Mouse (Mus musculus) midbrain, embryonic 11.5 days (tissue): ENCODE measurements at regions not wholly inside any gene's neighbourhood (a gene's known extent, or its start where the extent isn't known, plus 50 kb on each side); places are given as distances from the start of the nearest gene placed in this dataset.

Experiments
- ATAC-seq: fragments of 200-750 bp; cut with Nextera tagmentation; 2 replicates; pipeline ENCODE4 v1.8.0; 2017; ENCODE audit warnings: moderate TSS enrichment, moderate library complexity; ENCODE audit not compliant: low FRiP score
- DNase-seq: peaks from one replicate; pipeline ENCODE4 v3.0.0; 2015; ENCODE audit warnings: low spot score; ENCODE audit errors: missing footprints
- H3K27ac ChIP-seq: fragments of 300-500 bp; sonication (generic); 2 replicates; pipeline ENCODE4 v1.5.1; 2014; ENCODE audit warnings: low read depth, low read length
- H3K27me3 ChIP-seq: fragments of 300-500 bp; sonication (generic); 2 replicates; pipeline ENCODE4 v1.6.1; 2014; ENCODE audit warnings: mild to moderate bottlenecking, low read length, moderate library complexity, mixed read lengths; ENCODE audit not compliant: control insufficient read depth, insufficient read depth
- H3K36me3 ChIP-seq: fragments of 300-500 bp; sonication (generic); 2 replicates; pipeline ENCODE4 v1.6.1; 2014; ENCODE audit warnings: mild to moderate bottlenecking, low read length, moderate library complexity, mixed read lengths; ENCODE audit not compliant: control insufficient read depth, insufficient read depth
- H3K4me1 ChIP-seq: fragments of 300-500 bp; sonication (generic); 2 replicates; pipeline ENCODE4 v1.6.1; 2014; ENCODE audit warnings: low read length; ENCODE audit not compliant: control insufficient read depth, insufficient read depth
- H3K4me2 ChIP-seq: fragments of 300-500 bp; sonication (generic); 2 replicates; pipeline ENCODE4 v1.6.1; 2014; ENCODE audit warnings: mild to moderate bottlenecking, moderate library complexity
- H3K4me3 ChIP-seq: fragments of 300-500 bp; sonication (generic); 2 replicates; pipeline ENCODE4 v1.5.1; 2014; ENCODE audit warnings: low read depth, low read length
- H3K9ac ChIP-seq: fragments of 300-500 bp; sonication (generic); 2 replicates; pipeline ENCODE4 v1.6.1; 2014; ENCODE audit warnings: low read length
- H3K9me3 ChIP-seq: fragments of 300-500 bp; sonication (generic); 2 replicates; pipeline ENCODE4 v1.6.1; 2016; ENCODE audit warnings: low read length; ENCODE audit not compliant: control insufficient read depth
- WGBS: fragments of 180-500 bp; shearing (Covaris S2); extraction: QIAGEN DNeasy Blood & Tissue Kit; methylation state at CpG from one replicate; pipeline ENCODE4 v1.1.7; 2014; 5-methylcytosine and 5-hydroxymethylcytosine counted together

DNA sequence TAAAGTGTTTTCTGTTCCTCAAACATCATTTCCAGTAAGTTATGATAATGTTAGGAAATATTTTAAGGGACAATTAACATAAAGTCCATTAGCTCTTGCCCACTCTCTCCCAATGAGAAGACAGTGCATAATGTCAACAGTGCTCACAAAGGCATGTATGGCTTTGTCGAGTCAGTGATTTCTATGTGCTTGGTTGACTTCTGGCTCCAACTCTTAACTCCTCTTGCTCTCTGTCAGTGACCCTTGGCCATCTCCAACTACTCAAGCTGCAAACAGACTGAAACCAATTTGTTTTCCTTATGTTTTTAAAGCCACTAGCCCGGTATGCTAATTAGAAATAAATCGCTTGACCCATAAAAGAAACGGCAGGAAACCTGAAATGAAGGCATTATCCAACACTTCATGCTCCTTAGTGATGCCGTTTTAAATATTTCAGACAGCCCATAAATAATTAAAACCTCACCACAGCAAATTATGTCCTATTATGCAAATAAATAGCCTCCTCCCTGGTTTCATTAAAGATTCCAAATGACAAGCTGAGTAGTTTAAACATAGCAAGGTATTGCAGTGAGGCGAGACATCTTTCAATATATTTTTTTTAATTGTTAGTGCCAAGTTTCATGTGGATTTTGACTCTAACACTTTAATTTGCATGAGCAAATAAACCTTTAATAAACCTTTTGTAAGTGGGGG lies 1864.6 kb upstream of the Tenm3 start:
- Histone ChIP-seq H3K27ac (no peak overlapping the region), H3K27me3 (no peaks in the 10 kb centered on the region), H3K4me2 (no peak overlapping the region), H3K36me3 (no peaks in the 10 kb centered on the region), H3K4me3 (no peak overlapping the region), H3K9ac (no peak overlapping the region), H3K4me1 (no peaks in the 10 kb centered on the region), H3K9me3 (no peaks in the 10 kb centered on the region)
- DNase-seq (no peak), ATAC-seq (0 out of 2 replicates have a peak, but pooled peaks have one; percentile 57)
- 27% methylated on average over 6 of the region's 6 CpGs for WGBS

DNA sequence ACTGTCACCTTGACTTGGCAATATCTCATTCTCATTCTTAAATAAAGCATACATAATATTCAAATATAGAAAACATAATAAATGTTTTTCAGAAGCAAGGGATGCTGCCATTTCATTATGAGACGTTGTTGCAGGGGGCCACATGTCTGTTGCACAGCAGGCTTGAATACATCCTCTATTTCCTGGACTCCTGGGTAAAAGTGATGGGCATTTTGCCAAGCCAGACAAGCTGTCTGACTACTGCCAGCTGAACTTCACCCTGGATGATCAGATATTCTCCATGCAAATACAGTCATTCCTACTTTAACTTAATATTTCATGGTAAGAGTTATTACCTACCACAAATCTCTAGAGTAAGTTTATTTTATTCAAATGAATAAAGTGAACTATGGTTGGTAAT lies 1860.5 kb upstream of the Tenm3 start:
- H3K36me3 ChIP-seq: no peaks in the 10 kb centered on the region
- 61% methylated on average over 1 of the region's 1 CpGs for WGBS
- H3K4me1 ChIP-seq: no peaks in the 10 kb centered on the region
- no peaks in the 10 kb centered on the region for H3K9me3 ChIP-seq
- no peak overlapping the region for H3K9ac ChIP-seq
- H3K27ac ChIP-seq: no peak overlapping the region
- DNase-seq (no peak), ATAC-seq (no peak)
- H3K27me3 ChIP-seq: no peaks in the 10 kb centered on the region
- no peak overlapping the region for H3K4me2 ChIP-seq
- H3K4me3 ChIP-seq: no peak overlapping the region

GRCm38 (mm10) chr8:50689033-50689432 lies 1845.3 kb upstream of the Tenm3 start:
- WGBS: 55% methylated on average over 1 of the region's 1 CpGs
- Histone ChIP-seq H3K36me3 (no peaks in the 10 kb centered on the region), H3K27me3 (no peaks in the 10 kb centered on the region), H3K4me2 (no peak overlapping the region), H3K9ac (no peak overlapping the region), H3K4me1 (no peaks in the 10 kb centered on the region), H3K4me3 (no peak overlapping the region), H3K27ac (no peak overlapping the region), H3K9me3 (no peaks in the 10 kb centered on the region)
- DNase-seq (no peak), ATAC-seq (no peak)

DNA sequence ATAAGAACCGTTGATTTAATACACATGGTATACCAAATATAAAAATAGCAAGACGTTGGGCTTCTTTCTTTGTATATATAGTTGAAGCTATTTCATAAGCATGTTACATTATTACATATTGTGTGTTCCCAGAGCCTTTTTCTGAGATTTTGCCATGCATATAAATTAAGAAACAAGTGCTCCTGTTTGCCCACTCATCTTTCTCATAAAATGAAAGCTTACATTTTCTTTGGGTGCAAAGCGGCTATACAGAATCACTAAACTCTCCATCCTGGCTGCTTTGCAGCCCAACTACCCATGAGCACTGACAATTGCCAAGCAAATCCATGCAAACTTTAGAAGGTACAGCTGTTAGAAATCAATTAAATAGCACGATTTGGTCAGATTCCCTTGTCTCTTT lies 1821.6 kb upstream of the Tenm3 start:
- Histone ChIP-seq H3K9me3 (no peaks in the 10 kb centered on the region), H3K36me3 (no peaks in the 10 kb centered on the region), H3K27me3 (no peaks in the 10 kb centered on the region), H3K27ac (no peak overlapping the region), H3K4me3 (no peak overlapping the region), H3K9ac (no peak overlapping the region), H3K4me2 (no peak overlapping the region), H3K4me1 (no peaks in the 10 kb centered on the region)
- 89% methylated on average over 4 of the region's 4 CpGs for WGBS
- DNase-seq (no peak), ATAC-seq (no peak)
